Mouse (Mus musculus) neutrophil, adult 5-6 weeks (primary cell): Measurements from ENCODE around the gene Zkscan14. TPM values are rescaled to one million over a fixed set of nuclear protein-coding genes. Genes with fewer than 3 reads are reported as not detected.
A peak's percentile ranks its signal among the peaks of the same experiment; 100 is the strongest.
"Not testable (repeated sequence)": the region's sequence is repeated elsewhere in the genome, so short reads cannot be mapped to it uniquely, and the experiment has no call there.

Source experiments
- ATAC-seq: fragments of 151-379, 151-347 bp; 2 replicates; pipeline ENCODE4 v1.8.0; 2017; ENCODE audit warnings: mild to moderate bottlenecking, moderate TSS enrichment; ENCODE audit not compliant: insufficient number of reproducible peaks, poor library complexity, low FRiP score, severe bottlenecking; ENCODE audit errors: extremely low read depth
- total RNA-seq: library from RNA; stranded (forward); fragments of 200-1000 nt; gene quantifications from 2 replicates; pipeline ENCODE4 v1.2.3, GENCODE M21; 2017

Zkscan14 gene
- 39.6 and 44.0 TPM in 2 replicates for total RNA-seq

GRCm38 (mm10) chr5:145201321-145201991 lies at the start of gene Zkscan14:
Gene Zkscan14 (minus strand): TSS chr5:145201868.
- ATAC-seq: peak; percentile 74

- no peak for ATAC-seq
These were observed 47.9 kb upstream of the Zkscan14 start for GRCm38 (mm10) chr5:145249520-145249919.

DNA sequence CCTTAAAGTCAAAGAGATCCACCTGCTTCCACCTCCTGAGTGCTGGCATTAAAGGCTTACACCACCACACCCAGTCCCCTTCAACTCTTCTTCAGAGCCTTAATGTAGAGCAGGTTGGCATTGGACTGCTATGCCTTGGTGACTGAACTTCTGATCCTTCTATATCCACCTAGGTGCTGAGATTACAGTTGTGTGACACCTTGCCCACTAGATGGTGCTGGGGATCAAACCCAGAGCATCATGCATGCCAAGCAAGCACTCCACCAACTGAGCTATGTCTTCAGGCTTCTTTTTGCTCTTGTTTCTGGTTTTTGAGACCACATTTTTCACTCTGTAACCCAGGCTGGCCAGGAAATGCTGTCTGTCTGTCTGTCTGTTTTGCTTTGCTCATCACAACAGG lies 33.0 kb upstream of the Zkscan14 start:
- ATAC-seq: no peak; the same call in 1 of the 2 replicates

- no peak for ATAC-seq
These were observed 30.3 kb upstream of the Zkscan14 start for GRCm38 (mm10) chr5:145231893-145232411.

GRCm38 (mm10) chr5:145231367-145231871 lies 29.8 kb upstream of the Zkscan14 start, which contains the start of gene Zfp655:
Gene Zfp655 (plus strand): TSS chr5:145231715.
- ATAC-seq: peak; percentile 97

DNA sequence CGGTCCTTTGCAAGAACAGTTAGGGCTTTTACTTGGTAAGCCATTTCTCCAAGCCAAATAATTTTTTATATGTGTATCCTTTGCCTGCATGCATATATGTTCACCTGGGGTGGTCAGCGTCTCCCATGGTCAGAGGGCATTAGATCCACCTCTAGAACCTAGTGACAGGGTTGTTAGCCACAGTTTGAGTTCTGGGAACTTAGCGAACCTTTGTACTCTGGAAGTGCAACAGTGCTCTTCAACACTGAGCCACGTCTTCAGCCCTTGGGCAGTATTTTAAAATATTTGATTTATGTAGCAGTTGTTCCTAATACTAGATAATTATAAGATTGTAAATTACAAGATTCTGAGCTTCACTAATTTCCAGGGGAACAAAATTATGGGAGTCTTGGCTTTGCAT lies 29.0 kb upstream of the Zkscan14 start:
- ATAC-seq: no peak

GRCm38 (mm10) chr5:145229283-145229682 lies 27.6 kb upstream of the Zkscan14 start:
- ATAC-seq: not testable (repeated sequence)

DNA sequence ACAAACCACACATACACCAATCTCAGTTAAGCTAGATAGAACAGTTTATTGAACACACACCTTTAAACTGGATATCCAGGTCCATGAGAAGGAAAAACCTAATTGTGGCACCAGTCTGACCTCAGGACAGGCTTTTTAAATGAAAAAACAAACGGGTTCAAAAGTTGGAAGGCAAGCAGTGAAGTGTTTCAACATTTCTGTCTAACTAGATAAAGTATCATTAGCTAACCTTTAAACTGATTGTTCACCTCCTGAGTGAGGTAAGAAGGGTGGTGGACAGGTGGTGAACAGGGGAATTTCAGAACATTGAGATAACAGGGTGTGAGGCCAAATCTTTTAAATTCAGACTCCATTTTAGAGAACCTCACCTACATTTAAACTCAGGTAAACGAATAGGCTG lies 24.8 kb upstream of the Zkscan14 start:
- ATAC-seq: no peak

- ATAC-seq: no peak
These were observed 21.7 kb upstream of the Zkscan14 start for GRCm38 (mm10) chr5:145223395-145223794.

DNA sequence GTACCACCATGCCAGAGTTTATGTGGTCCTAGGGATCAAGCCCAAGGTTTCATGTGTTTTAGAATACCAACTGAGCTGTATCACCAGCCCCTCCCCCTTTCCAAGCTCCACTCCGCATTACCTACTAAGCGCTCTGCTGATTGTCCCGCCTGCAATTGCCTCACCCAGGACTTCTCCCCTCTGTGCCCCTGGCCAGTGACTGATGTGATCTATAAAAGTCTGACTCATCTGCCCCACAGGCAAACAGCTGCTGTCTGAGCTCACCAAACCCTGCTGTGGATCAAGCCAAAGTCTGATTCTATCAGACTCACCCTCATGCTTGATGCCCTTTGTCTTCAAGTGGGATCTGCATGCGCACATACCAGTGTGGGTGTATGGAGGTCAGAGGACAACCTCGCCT lies 21.2 kb upstream of the Zkscan14 start:
- no peak for ATAC-seq

DNA sequence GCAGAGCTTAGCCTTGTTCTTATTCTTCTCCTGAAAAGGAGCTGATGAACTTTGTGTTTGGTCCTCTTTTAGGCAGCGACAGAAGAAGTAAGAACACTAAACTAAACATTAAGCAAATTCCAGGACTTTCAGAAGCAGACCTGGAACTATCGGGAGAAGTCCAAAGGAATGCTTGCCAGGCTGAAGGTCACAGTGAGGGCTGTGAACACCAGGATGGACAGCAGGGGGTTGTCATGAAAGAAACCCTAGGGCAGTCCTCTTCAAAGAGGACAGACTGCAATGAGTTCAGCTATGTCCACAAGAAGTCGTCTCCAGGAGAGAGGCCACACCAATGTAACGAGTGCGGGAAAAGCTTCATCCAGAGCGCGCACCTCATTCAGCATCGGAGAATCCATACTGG lies 18.3 kb upstream of the Zkscan14 start:
- no peak for ATAC-seq

DNA sequence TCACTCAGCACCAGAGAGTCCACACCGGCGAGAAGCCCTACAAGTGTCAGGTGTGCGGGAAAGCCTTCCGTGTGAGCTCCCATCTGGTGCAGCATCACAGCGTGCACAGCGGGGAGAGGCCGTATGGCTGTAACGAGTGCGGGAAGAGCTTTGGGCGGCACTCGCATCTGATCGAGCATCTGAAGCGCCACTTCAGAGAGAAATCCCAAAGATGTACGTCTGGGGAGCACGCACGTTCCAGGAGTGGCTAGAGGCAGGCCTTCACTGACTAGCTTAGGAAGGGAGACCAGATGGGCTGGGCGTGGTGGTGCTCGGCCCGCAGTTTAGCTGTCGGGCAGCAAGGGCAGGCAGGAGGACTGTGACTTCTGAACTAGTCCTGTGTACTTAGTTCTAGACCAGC lies 17.0 kb upstream of the Zkscan14 start:
- no peak for ATAC-seq

- no peak for ATAC-seq
These were observed 16.5 kb upstream of the Zkscan14 start for GRCm38 (mm10) chr5:145218206-145218605.

DNA sequence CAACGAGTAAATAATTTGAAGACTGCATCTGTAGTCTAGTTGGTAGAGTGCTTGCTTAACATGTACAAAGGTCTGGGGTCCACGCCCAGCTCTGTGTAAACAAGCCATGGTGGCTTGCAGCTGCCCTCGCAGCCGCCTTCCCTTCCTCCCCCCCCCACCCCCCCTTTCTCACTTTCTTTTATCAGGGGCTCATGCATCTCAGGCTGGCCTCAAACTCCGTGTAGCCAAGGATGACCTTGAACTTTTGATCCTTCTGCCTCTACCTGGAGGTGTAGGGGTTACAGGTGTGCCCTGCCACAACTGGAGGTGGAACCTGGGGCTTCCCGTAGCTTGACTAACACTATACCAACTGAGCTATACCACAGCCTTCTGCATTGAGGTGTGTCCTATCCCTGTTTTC lies 16.1 kb upstream of the Zkscan14 start:
- ATAC-seq: no peak

- no peak for ATAC-seq
These were observed 13.0 kb upstream of the Zkscan14 start for GRCm38 (mm10) chr5:145214679-145215078.

DNA sequence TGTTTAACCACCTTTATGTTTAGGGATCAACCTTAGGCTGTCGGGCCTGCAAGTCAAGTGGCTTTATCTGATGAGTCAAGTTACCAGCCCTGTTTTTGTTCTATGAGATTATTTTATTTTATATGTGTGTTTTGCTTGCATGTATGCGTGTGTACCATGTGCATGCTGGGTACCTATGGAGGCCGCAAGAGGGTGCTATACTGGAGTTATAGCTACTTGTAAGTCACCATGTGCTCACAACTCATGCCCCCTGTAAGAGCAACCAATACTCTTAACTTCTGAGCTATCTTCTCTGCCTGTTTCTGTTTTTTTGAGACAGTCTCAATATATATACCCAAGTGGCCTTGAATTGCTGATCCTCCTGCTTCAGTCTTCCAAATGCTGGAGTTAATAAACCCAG lies 11.8 kb upstream of the Zkscan14 start:
- ATAC-seq: no peak

- ATAC-seq: no peak
These were observed 10.5 kb upstream of the Zkscan14 start for GRCm38 (mm10) chr5:145212216-145212615.

DNA sequence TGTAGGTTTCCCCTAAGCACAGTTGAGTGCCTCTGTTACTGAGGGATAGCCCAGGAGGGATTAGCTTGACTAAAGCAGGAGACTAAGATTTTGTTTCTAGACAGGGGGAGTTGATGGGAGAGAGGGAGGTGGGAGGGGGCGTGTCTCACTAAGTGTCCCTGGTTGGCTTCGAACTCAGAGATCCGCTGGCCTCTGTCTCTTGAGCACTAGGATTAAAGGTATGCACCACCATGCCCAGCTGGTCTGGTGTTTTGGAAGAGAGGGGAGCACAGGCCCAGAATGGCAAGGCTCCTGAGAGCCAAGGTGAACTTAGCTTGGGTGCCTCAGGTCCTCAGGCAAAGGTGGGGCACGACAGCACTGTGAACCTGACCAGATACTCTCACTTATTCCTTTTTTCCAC lies 9.7 kb upstream of the Zkscan14 start:
- no peak for ATAC-seq

GRCm38 (mm10) chr5:145208391-145208790 lies 6.7 kb upstream of the Zkscan14 start:
- ATAC-seq: not testable (repeated sequence)

DNA sequence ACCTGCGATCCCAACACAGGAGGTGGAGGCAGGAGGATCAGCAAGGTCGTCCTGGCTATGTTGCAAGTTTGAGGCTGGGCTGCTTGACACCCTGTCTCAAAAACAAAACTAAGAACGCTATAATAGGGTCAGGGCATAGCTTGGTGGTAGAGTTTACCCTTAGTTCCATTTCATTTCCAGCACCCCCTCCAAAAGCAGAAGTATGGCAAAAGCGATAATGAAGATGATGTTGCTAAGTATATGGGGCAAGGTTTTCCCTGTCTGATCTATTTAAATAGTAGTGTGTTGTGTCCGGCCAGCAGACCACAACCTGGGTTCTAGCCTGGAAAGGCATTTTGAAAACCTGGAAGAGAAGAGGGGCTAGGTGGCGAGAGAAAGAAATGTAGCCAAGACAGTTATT lies 6.3 kb upstream of the Zkscan14 start:
- ATAC-seq: no peak

DNA sequence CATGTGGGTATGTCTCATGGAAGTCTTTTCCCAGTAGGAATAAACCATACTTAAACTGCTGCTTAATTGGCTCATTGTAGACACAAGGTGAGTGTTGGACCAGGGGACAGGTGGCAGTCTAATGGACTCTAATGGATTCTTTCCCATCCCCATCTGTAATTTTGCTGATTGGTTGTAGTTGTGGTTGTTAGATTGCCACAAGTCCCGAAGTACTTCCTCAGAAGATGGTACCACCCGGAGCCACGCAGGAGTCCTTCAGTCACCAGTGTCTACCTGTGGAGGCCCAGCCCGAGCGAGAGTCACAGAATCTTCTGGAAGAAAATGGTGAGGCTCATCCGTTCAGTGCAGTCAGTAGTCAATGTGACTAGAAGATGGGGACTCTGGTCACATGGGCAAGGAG lies 5.7 kb upstream of the Zkscan14 start:
- no peak for ATAC-seq
